Mouse (Mus musculus): ENCODE results near the gene Grpel1.

Gene Grpel1

DNA sequence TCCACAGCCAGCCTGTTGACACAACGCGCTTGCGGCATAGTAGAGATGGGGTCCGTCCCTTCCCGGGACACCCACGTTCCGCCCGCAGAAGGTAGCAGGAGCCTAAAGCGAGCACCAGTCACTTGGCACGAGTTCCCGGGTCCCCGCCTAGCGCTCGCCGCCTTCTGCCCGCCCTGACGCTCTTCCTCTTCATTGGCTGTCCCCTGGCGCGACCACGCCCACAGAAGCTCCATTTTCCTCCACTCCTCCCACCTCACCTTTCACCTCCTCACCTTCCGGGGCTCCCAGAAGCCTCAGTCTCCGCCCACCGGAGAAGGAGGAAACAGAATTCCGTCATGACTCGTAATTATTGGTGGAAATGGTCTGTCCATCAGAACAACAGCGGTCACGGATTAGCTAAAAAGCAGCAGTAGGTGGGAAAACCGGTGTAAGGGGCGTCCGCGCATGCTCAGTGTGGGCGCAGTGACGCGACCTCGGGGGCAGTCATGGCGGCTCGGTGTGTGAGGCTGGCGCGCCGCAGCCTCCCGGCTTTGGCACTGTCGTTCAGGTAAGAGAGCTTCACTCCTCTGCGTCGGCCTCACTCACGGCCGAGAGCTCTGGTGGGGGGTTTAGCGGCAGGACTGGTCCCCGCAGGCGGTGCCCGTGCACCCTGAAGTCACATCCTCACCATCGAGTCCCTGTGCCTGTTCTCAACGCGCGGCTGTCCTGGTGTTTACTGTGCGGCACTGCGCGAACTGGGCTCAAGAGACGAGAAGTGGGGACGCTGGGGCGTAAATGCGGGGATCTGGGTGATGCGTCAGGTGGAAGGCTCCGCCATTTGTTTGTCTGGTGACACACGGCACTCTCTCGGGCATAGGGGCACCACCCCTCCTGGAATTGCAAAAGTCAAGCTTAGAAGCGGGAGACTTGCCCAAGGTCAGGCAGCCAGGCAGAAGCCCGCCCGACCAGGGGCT, at the start of gene Grpel1:
Grpel1 (plus strand) TSS at position 290 of the 953 bp plus-strand sequence.
- DNase-seq (ENCODE audit: low spot score) = peak; percentile 97

DNA sequence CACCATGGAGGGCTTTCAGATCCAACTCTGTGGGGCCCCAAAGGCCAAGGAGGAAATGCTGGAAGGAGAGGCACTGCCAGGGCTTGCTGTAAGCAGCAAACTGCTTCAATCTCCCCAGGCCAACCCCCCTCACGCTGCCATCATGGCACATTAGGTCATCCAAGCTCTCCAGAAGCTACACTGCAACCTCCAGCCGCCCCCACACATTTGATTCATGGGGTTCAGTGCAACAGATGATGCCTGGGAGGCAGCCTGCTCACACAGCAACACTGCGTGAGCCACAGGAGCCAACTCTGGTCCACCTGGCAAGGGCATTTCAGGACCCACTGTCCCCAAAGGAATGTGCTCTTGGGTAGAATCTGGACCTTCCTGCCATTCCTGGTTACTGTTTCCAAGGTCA, 44.9 kb upstream of the Grpel1 start:
- no peak for DNase-seq (ENCODE audit: low spot score)

DNA sequence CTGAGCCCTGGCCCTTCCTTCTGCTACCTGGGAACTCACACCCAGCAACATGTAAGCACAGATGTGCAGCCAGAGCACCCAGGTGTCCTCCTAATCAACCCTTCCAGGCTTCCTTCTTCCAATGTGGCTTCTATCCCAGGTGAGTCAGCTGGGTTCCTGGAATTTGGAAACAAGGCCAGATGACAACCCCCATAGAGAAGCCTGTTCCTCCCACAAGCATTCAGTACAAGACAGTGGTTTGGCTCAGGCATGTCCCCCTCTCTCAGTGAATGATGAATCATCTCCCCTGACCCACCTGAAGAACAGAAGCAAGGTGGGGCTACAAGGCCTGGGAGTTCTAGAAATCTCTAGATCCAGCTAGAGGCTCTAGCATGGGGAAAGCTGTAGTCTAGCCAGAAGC, 42.1 kb upstream of the Grpel1 start:
- no peak for DNase-seq (ENCODE audit: low spot score)

GRCm38 (mm10) chr5:36424676-36425075, 40.1 kb upstream of the Grpel1 start:
- no peak for DNase-seq (ENCODE audit: low spot score)

- DNase-seq (ENCODE audit: low spot score) = no peak
Observed at GRCm38 (mm10) chr5:36426404-36426803, 38.4 kb upstream of the Grpel1 start.

DNA sequence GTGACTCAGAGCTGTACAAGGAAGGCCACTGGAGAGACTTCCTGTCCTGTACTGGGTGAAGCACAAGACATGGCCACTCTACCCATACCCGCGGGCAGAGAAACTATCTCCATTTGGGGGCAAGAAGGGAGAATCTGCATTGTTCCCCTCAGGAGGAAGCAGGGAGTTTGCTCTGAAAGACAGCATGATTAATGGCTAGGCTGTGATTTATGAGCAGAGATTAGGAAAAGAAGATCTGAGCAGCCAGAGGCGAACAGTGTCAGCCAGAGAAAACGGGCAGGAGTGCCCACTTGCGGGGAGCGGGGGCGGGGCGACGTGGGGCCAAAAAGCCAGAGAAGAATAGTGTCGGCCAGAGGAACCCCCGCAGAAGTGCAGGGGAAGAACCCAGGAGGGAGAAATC, 37.0 kb upstream of the Grpel1 start:
- no peak for DNase-seq (ENCODE audit: low spot score)

GRCm38 (mm10) chr5:36429551-36429950, 35.2 kb upstream of the Grpel1 start:
- DNase-seq (ENCODE audit: low spot score) = no peak

GRCm38 (mm10) chr5:36431711-36432110, 33.1 kb upstream of the Grpel1 start:
- no peak for DNase-seq (ENCODE audit: low spot score)

- DNase-seq (ENCODE audit: low spot score) = no peak
Observed at GRCm38 (mm10) chr5:36434398-36434967, 30.3 kb upstream of the Grpel1 start.

DNA sequence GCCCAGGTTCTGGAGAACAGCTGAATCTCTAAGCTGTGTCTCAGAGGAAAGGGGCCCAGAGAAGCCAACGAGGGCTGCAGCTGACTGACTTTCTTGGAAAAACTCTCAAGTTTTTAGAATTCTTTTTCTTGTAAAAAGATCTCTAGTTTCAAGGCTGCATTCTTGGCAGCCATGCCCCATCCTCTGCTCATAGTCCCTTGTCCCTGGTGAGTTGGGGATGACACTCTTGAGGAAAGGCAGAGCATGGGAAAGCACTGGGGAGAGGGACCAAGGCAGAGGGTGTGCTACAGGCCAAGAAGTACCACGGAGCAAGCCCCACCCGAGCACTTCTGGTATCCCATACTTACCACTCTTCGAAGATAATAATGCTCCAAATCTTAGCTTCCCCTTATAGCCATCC, 27.9 kb upstream of the Grpel1 start:
- DNase-seq (ENCODE audit: low spot score) = no peak

- no peak for DNase-seq (ENCODE audit: low spot score)
Observed at GRCm38 (mm10) chr5:36440741-36441140, 24.1 kb upstream of the Grpel1 start.

- no peak for DNase-seq (ENCODE audit: low spot score)
Observed at GRCm38 (mm10) chr5:36444611-36445010, 20.2 kb upstream of the Grpel1 start.

- DNase-seq (ENCODE audit: low spot score) = no peak
Observed at GRCm38 (mm10) chr5:36445028-36445427, 19.8 kb upstream of the Grpel1 start.

DNA sequence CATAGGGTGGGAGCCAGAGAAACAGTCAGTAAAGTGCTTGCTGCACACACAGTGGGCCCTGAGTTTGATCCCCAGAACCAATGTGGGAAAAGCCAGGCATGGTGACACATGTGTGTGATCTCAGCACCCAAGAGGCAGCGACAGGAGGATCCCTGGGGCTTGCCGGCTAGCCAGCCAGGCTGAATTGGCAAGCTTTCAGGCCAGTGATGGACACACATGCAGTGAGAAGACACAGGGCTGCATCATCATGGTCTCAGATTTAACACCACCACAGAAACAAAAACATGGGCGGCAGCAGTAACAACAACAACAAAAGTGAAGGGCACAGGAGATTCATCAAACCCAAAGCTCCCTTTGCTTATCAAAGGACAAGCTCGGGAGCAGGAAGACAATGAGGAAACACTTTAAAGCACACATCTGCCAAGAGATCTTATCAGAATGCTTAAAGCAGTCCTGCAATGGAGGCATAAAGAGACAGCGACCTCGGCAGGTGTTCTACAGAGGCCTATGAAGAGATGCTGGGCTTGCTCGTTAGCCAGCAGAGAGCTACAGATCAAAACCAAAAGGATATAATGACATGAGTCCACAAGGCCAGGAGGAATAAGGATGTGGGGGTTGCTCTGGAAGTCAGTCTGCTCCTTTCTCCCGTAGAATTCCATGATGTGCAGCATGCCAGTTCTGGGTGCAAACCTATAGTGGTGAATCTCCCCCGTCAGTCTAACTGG, 18.5 kb upstream of the Grpel1 start:
- no peak for DNase-seq (ENCODE audit: low spot score)

DNA sequence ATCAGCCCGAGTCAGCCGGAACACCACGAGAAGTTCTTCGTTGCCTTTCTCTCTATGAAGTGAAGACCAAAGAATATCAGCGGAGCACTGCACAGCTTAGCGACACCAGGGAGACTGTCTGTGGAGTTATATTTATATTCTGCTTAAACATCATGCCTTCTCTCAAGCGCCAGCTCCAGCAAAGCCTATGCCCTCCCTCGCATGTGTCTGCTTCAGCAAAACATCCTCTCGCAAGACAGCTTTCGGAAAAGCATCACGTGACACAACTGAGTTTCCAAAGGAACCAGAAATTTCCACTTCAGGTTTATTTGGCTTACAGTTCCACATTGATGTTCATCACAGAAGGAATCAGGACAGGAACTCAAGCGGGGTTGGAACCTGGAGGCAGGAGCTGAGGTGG, 16.9 kb upstream of the Grpel1 start:
- no peak for DNase-seq (ENCODE audit: low spot score)

DNA sequence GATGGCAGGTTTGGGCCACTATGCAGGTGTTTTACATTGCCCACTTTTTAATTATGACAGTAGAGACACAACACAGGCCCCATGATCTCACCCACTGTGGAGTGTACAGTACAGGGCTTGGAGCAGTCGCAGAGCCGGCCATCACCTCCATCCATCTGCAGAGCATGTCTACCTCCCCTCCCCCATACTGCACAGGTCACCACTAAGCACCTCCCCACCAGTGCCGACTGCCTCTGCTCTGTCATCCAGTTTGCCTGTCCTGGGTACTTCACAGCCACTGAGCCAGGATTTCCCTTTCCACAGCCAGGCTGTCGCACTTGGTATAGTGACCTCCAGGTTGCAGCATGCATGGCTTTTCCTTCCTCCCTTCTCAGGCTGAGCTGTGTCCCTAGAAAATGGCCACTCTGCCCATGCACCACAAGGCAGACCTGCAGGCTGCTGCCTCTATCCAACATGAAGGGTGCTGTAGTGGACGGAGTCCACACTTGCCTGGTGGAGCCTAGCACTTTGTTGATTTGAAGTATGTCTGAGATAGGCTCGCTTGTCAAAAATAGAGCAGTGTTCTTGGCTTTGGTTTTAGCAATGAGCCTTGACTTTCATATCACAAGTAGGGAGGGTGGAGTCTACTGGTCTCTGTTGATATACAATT, 15.0 kb upstream of the Grpel1 start:
- no peak for DNase-seq (ENCODE audit: low spot score)

DNA sequence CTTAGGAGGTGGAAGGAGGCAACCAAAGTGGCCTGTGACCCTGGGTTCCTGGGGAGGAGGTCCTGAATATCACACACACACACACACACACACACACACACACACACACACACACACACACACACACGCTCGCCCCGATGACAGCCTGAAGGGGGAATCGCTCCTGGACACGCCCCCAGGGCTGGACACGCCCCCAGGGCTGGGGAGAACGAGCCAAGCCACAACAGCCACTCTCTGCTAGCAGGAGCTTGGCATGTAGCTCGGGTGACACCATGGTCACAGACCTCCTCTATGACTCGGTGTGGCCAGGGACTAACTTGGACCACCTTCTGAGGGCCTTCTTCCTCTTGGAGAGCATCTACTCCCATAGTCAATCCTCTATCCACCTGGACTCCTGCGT, 13.7 kb upstream of the Grpel1 start:
- no peak for DNase-seq (ENCODE audit: low spot score)

DNA sequence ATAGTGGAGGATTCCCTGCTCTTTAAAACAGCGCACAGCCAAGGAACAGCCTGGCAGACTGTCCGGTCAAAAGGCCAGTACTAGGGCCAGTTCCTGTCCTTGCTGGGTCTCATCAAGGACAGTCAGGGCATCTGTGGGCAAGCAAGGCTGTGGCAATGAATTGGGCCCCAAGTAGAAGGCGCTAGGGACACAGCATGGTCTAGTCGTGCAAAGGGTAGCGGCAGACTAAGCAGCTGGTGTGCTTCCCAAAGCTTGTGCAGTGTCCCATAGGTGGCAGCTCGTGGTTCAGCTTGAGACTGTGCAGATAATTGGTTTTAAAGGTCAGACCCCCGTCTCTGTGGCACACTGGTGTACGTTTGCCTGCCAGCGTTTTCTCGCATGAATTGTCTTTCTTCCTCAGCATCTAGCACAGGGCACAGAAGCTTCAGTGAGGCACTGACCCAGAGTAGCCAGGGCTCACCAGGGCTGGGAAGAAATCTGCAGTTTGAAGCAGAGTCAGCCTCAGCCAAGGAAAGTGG, 12.9 kb upstream of the Grpel1 start:
- DNase-seq (ENCODE audit: low spot score) = no peak

- DNase-seq (ENCODE audit: low spot score) = no peak
Observed at GRCm38 (mm10) chr5:36452821-36453220, 12.0 kb upstream of the Grpel1 start.

- no peak for DNase-seq (ENCODE audit: low spot score)
Observed at GRCm38 (mm10) chr5:36457706-36458105, 7.1 kb upstream of the Grpel1 start.

GRCm38 (mm10) chr5:36458926-36459325, 5.9 kb upstream of the Grpel1 start:
- peak; percentile 38 for DNase-seq (ENCODE audit: low spot score)

DNA sequence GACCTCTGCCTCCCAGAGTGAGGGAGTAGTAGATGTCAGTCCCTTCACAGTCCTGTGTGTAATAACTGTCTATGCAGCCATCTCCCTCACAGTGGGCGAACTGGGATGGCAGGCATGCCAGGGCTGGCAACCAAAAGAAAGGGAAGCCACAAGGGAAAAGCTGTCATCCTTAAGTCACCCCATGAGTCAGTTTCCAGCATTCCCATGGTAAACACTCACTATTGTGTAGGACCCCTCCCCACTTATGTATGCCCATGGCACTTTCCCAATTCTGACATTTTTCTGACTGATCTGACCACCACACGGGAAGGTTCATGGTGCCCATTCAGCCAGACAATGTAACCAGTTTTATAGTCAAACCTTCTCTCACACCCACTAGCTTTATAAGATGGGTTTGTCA, 4.1 kb upstream of the Grpel1 start:
- no peak for DNase-seq (ENCODE audit: low spot score)
